Mouse (Mus musculus): ENCODE results near the gene Srrm4.

The Srrm4 gene

DNA sequence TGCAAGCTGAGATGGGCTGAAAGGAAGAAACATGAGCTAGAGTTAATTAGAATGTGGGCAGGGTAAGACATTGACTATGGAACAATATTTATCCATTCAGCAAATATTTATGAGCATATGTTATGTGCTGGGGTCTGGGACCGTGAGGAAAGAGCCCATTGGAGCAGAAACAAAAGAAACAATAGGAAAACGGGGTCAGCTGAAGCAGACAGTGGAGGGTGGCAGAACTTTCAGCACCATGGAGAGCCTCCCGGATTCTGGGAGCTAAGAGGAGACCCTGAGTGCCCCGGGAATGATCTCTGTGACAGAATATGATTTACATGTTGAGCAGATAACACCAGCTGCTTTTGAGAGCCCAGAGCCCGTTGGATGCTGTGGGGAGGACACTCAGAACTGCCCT is 37.7 kb downstream of the Srrm4 start:
- in situ Hi-C loops (cut with MboI; ENCODE audit: unreplicated experiment in 2 of 2), result no loop called here

DNA sequence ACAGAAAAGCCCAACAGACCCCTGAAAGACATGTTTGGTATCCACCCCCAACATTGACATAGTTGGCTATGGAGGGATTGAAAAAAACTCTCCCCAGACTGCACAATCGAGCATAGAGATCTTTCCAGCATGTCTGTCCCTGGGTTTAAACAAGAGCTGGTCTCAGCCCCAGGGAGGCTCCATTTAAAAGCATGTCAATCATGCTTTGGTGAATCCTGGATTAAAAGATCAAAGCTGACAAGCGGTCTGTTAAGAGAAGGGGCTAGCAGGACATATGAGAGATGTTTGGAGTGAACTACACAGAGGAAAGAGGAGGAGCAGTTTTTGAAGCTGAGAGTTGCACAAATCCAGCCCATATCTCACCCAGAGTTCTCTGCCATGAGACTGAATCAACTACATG is 38.5 kb downstream of the Srrm4 start:
- in situ Hi-C loops (cut with MboI; ENCODE audit: unreplicated experiment in 2 of 2), result no loop called here

- in situ Hi-C loops (cut with MboI; ENCODE audit: unreplicated experiment in 2 of 2), result no loop called here
Measured at GRCm38 (mm10) chr5:116552584-116552983, 39.0 kb downstream of the Srrm4 start.

DNA sequence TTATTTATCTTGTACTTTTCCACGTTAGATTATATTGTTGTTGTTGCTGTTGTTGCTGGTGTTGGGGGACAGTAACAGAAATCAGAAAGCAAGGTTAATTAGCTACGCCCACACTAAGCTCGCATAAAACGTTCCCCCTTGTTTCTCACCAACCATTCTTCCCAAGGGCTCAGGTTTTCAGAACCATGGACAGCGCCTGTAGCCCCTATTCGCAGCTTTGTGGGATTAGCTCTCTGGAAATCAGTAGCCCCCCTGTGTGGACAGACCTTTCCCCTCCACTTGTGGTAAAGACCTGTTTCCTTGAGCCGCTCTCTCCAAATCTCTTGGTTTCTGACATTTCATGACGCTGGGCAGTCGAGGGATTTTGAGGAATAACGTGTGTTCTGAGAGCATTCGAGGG is 45.9 kb downstream of the Srrm4 start:
- in situ Hi-C loops (cut with MboI; ENCODE audit: unreplicated experiment in 2 of 2), result no loop called here

DNA sequence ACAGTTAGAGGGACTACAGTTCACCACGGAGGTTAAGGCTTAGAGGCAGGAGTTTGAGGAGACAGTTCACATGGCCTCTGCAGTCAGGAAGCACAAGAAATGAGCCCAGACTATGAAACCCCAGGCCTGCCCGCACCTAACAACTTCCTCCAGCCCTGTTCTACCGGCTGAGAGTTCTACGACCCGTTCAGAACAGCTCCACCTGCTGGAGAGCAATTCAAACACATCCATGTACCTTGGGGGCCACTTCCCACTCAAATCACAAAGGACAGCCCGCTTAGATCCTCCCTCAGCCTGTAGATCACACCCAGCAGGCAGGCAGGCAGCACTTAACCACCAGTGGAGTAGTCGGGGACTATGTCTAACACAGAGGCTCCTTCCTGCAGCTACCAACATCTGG is 49.3 kb downstream of the Srrm4 start:
- in situ Hi-C loops (cut with MboI; ENCODE audit: unreplicated experiment in 2 of 2), result no loop called here

GRCm38 (mm10) chr5:116541128-116541527 is 50.5 kb downstream of the Srrm4 start:
- in situ Hi-C loops (cut with MboI; ENCODE audit: unreplicated experiment in 2 of 2), result no loop called here

DNA sequence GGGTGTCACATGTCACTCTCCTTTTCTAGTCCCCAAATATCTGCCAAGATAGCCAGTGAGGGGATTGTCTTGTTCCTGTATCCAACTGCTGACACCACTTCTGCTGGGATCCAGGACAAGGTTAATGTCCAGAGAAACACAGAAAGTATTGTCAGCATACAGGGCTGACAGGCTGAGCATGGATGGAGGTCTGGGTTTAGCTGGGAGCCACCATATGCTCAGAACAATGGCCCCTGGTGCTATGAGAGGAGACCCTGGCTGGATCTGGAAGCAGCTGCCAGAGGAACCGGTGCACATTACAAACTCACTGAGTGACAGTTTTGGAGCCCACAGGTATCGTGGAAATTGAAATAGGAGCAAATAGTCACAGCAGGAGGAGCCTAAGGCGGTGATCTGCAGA is 52.3 kb downstream of the Srrm4 start:
- in situ Hi-C loops (cut with MboI; ENCODE audit: unreplicated experiment in 2 of 2), result no loop called here

DNA sequence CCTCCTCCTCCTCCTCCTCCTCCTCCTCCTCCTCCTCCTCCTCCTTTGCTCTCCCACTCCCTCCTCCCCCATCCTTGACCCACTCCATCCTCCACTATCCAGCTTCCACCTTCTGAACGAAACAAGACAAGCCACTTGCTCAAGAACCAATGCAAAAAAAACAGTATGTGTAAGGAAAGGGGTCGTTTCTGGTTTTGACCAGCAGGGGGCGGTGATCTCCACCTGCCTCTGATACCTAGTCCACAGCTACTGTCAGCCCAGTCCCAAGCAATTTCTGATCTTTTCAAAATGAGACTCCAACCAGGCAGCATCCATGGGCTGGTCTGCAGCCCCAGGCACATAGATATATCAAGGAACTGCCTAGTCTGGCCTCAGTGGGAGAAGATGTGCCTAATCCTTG is 53.1 kb downstream of the Srrm4 start:
- in situ Hi-C loops (cut with MboI; ENCODE audit: unreplicated experiment in 2 of 2), result no loop called here

- in situ Hi-C loops (cut with MboI; ENCODE audit: unreplicated experiment in 2 of 2), result no loop called here
Measured at GRCm38 (mm10) chr5:116526324-116526723, 65.3 kb downstream of the Srrm4 start.

DNA sequence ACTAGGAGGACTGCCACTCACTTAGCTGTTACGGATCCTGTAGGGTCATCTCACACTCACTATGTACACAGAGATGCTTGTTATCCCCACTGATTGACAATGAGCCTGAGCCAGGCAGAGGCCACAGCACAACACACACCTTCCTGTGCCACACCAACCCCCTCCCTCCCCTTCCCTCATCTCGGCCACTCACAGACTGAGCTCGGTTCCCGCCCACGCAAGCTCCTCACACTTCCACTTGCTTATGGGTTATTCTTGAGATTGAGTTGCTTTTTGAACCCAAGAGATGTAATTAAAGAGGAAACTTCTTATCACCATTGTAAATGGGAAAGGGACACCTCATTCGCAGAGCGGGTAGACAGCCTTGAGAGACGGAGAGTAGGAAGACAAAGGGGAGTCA is 66.3 kb downstream of the Srrm4 start:
- in situ Hi-C loops (cut with MboI; ENCODE audit: unreplicated experiment in 2 of 2), result no loop called here

- in situ Hi-C loops (cut with MboI; ENCODE audit: unreplicated experiment in 2 of 2), result no loop called here
Measured at GRCm38 (mm10) chr5:116523553-116523952, 68.1 kb downstream of the Srrm4 start.

GRCm38 (mm10) chr5:116523079-116523478 is 68.5 kb downstream of the Srrm4 start:
- in situ Hi-C loops (cut with MboI; ENCODE audit: unreplicated experiment in 2 of 2), result no loop called here

DNA sequence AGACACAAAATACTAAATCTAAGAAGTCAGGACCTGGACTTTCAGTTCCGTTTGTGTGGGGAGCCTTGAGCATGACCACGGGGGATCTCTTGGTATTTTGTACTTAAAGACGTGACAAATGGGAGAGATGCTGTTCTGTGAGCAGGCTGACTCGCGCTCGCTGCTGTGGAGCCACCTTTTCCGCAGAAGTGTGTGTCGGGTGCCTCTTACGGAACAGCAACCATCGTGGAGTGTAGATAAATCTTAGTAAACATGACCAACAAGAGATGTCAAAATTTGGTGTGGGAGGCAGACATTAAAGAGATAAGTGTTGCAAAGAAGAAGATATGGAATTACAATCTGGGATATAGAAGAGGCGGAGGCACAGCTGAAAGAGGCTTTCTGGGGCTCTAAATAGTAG is 69.3 kb downstream of the Srrm4 start:
- in situ Hi-C loops (cut with MboI; ENCODE audit: unreplicated experiment in 2 of 2), result no loop called here

DNA sequence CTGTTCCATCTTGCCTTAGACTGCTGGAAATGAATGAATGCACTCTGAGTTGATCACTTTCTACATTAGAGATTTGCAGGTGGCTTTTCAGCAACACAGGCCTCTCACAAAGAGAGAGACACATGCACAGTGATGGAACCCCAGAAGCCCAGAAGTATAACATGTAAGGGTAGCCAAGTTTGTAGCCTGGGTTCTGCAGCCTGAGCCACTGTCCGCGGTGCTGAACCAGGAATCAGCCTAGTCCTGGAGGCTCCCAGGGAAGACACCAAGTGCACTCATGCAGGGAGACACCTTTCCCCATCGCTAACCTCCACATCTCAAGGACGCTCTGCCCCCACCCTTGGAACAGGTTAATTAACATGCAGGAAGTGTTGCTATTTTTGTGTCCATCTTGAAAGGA is 73.6 kb downstream of the Srrm4 start:
- in situ Hi-C loops (cut with MboI; ENCODE audit: unreplicated experiment in 2 of 2), result no loop called here

GRCm38 (mm10) chr5:116512135-116512534 is 79.5 kb downstream of the Srrm4 start:
- in situ Hi-C loops (cut with MboI; ENCODE audit: unreplicated experiment in 2 of 2), result no loop called here

DNA sequence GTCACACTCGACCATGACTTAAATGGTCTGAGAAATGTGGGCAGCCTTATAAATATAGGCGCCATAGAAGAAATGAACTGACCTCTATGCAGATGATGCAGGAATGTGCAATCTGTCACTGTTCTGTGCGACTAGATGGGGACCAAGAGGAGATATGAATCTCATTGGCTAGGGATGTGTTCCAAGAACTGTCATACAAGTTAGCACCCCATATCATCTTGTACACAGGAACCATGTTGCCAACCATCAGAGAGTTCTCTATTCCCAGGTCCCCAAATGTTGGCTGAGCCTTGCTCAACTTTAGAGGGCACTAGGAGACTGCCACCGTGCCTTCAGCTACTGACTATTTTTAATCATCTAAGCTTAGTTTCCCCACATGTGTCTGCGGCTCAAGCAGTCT is 81.4 kb downstream of the Srrm4 start:
- in situ Hi-C loops (cut with MboI; ENCODE audit: unreplicated experiment in 2 of 2), result no loop called here

DNA sequence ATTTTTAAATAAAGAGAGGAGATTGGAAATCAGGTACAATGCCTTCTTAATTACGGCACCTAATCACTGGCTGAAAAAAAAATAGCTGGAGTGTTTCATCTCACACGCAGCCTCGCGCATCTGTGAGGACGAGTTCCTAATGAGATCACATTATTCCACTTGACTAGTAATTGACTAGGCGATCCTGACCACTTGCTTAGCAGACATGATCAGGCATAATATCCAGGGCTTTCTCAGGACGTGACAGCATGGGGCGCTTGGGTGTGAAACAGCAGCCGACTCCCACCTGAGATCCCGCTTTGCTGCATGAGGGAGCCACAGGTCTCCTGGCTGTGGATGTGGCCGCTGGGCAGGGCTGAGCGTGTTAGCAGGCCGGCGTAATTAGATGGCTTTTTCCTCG is 90.3 kb downstream of the Srrm4 start:
- in situ Hi-C loops (cut with MboI; ENCODE audit: unreplicated experiment in 2 of 2), result no loop called here

DNA sequence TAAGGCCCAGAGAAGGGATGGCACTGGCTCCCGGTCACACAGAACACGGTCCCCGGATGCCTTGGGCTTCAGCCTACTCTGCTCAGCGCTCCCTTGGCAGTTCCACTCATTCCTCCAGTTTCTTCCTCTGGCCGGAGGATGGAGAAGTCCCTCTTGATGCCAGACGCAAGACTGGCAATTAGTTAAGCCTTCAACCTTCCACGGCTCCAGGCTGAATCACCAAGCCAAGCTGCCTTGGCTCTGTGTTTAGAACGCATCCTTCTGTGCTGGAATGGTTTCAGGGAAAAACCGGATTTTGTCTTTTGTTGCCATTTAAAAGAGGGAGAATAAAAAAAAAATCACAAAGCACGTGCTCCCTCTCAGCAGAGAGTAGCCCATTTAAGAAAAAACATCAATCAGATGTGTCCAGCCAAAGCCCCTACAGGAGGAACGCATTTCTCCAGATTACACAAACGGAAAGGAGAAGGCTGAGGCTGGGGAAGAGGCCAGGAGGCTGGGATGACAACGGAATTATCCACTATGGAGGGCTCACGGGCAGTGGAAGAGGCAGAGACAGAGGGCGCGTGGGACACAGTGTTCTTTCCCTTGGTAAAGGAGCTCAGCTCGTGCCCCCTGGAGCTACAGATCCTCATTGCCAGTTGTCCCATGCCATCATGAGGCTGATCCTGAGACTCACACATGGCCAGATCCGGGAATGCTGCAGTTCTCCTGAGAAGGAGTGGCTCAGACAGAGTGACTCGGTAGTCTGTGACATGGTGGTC is 92.6 kb downstream of the Srrm4 start:
- in situ Hi-C loops (cut with MboI; ENCODE audit: unreplicated experiment in 2 of 2), result no loop called here

DNA sequence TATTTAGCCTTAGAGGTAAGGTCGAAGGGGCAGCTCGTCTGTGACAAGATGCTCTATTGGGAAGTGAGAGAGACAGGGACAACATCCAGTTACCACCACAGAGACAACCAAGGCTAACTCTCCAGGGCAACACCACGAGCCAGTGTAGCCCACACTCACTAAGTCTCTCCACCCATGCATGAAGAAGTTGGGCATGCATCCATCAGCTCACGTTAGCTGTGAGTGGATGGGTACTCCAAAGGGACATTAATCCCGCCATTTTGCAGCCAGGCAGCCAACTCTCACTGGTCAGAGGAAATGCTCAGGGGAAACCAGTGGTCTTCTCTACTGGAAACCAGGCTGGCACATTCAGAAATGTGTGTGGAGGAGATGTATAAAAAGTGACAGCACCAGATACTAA is 93.8 kb downstream of the Srrm4 start:
- in situ Hi-C loops (cut with MboI; ENCODE audit: unreplicated experiment in 2 of 2), result no loop called here

DNA sequence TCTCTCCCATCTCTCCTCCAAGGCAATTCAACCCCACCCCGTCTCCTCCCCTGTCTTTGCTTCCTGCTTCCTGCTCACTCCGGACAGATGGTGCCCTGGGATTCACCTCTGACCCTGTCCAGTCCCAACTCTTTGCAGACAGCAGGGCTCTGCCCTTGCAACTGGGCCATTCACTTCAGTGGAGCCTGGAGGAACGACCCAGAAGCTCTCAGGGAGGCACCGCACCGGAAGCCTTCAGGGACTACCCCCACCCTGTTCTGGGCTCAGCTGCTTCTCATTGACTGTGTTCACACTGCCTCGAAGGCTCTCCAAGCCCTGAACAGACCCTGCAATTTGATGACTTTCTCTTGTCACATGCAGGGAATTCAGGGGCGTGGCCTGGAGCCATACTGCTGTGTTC is 94.4 kb downstream of the Srrm4 start:
- in situ Hi-C loops (cut with MboI; ENCODE audit: unreplicated experiment in 2 of 2), result no loop called here

GRCm38 (mm10) chr5:116496717-116497116 is 94.9 kb downstream of the Srrm4 start:
- in situ Hi-C loops (cut with MboI; ENCODE audit: unreplicated experiment in 2 of 2), result no loop called here

DNA sequence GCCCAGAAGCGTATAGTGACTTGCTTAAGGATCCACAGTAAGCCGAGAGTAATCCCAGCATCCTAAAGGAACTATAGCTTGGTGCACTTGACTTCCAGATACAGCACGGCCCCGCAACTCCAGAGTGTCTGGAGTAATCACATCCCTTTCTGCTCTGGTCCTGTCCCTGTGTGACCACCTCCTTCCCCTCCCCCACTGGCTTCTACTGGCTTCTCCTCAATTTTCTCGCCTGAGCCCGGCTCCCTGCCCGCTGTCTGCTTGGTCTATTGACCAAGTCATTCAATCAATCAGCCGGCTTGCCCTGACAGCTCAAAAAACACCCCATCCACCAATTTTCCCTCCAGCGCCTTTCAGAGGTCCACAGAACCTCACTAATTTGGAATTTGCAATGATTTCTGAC is 96.2 kb downstream of the Srrm4 start:
- in situ Hi-C loops (cut with MboI; ENCODE audit: unreplicated experiment in 2 of 2), result no loop called here

DNA sequence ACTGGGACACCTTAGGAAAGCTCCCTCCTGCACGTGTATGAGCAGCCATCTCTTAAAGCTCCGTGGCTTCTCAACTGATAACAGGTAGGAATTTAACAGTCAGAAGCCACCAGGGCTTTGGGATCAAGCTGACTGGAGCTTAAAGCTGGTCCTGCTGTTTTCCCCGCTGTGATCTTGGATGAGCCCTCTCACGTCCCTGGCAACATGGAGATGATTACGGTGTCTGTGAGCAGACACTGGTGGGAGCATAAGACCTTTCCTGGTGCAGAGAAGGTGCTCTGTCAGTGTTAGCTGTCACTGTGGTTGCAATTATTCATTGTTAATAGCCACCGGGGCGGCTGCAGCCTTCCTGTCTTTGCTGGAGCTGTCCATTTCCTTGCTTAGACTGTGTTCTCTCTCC is 97.2 kb downstream of the Srrm4 start:
- in situ Hi-C loops (cut with MboI; ENCODE audit: unreplicated experiment in 2 of 2), result no loop called here
